Mouse (Mus musculus) Muller cell, postnatal 12 days (primary cell): ENCODE results near the gene Engase.

Experiments
- DNase-seq: peaks from one replicate; pipeline ENCODE4 v3.0.0-alpha.2; 2015; ENCODE audit errors: inconsistent ontology term

Engase gene

DNA sequence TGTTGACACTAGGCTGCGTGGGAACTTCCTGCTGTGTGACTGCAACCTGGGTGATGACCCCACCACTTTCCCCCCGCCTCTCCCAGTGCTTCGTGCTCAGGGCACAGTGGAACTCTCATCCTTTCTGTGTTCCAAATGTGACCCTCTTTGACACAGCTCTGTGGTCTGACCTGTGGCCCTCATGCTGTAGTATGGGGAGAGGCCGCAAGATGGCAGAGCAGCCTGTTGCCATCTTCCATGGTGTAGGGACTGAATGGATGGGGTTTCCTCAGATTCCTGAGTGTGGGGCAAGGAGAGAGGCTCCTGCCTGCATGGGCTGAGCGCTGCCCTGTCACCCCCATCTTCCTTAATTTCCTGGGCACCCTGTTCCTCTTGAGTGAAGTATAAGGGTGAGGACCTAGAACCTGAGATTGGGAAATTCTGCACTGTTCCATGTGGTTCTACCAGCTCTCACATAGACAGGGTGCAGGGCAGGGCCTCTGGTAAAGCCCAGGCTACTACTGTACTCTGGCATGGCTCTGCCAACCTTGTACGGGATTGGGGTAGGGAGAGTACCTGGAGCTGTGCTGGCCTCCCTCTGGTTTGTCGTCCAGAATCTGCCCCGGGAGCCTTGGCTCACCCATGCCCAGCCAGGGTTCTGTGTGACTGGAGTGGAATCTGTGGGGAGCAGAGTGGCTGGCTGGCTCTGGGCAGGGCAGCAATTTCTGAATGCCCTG lies 11.7 kb downstream of the Engase start:
- DNase-seq: no peak

DNA sequence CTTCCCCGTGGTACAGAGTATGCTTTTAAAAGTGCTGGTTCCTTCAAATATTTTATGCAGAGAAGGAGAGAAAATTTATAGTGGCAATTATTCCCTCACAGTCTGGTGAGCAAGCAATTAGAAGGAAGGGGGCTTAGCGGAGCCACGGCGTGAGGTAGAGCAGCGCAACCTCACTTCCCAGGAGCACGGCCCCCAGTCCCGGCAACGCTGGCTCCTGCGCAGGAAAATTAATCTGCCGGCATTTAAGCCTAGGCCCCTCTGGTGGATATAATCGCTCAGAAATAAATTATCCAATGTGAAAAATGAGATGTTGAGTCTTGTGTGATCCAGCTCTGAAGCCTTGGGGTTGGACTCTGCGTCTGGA lies 12.3 kb downstream of the Engase start:
- no peak for DNase-seq

DNA sequence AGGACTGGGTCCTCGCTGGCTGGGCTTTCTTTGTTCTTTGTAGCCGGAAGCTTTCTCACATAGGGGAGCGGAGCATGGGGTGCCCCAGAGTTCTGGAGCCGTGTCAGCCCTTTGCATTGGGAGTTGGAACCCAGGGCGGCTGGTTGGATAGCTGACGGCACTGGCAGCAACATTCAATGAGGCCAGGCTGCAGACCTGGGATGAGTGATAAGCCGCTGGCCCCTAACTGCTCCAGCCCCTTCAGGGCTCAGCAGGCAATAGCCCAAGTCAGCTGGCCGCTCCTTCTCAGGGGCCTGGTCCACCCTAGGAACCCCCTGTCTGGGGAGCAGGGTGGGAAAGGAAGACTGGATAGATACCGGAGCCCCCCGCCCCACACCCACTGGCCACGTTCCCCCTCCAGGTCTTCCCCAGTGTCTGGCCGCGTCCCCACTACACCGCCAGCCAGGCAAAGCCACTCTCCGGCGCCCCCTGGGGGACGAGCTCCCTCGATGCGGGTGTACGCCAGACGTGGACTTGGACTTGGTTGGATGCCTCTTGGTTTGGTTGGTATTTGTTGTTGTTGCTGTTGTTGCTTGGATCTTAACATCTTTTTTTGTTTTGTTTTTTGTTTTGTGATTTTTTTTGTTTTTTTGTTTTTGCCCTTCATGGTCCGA lies 14.1 kb downstream of the Engase start:
- peak; percentile 51 for DNase-seq

DNA sequence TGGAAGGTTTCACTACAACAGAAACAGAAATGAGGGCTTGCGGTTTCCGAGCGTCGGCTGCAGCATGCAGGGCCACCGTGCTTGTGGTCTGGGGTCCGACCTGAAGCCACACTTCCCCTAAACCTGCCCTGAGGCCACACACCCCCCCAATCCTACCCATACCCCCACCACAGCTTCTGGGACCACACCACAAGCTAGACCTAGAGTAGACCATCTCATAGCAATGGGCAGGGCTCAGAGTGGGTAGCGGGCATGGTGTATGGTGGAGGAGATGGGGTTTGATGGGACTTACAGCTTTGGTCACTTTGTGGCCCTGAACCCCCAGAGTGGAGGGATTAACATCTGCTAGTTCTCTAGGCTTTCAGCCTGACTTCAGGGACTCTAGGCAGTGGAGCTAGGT lies 14.6 kb downstream of the Engase start:
- no peak for DNase-seq

DNA sequence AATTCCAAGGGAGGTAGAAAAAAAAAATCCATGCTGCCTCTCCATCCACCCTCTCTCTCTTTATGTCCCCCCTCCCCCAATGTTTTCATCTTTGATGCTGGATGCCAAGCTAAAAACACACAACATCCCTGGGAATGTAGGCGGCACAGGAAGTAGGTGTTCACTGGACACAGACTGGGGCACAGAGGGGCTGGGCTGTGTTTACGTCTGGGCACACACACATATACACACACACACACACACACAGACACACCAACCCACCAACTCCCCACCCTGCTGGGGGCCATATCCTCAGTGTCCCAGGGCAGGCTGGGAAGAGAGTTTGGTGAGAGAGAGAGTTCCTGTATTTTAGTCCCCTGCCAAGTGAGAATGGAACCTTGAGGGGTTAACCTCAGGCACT lies 16.8 kb downstream of the Engase start:
- no peak for DNase-seq

DNA sequence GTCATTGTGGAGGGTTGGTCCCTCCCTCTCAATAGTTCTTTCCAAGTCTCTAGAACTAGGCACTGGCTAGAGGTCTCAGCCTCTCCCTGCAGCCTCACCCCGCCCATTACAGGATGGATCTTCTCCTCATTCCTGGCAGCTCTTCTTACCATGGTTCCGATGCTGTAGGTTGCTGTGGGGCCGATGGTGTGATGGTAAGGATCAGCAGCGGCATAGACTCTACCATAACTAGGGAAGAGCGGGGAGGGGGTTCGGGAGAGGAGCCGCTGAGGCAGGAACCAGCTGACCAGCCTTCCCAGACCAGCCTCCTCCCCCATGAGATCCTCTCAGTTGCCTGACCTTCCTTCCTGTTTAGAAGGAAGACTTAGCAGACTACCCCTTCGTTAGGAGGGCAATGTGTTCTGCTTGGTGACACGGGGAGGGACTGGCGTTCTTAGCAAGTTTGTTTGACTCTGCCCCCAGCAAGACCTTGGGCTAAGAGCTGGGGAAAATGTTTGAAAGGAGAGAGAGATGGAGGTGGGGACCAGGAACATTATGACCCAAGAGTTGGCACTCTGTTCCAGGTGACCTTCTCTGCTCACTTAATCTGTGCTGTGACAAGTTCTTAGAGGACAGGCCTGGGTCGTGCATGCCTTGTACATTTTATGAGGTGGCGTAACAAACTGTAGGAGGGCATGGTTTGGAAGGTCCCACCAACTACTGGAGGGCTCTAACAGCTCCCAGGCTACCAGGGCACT lies 17.5 kb downstream of the Engase start:
- no peak for DNase-seq

DNA sequence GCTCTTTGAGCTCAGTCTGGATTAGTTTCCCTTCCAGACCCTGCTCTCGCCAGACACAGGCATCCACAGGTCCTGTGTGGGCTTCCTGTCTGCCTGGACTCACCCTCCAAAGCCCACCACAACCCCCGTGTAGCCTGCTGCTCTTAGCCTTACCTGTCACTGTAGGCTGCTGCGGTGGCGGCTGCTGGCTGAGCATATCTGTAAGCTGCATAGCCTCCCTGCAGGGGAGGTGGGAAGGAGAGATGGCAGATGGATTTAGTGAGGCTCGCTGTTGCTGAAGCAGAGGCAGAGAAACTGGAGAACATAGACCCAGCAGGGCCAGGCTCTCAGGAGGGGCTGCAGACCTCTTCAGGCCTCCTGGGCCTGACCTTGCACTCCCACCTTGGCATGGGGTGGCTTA lies 18.4 kb downstream of the Engase start:
- DNase-seq: no peak

DNA sequence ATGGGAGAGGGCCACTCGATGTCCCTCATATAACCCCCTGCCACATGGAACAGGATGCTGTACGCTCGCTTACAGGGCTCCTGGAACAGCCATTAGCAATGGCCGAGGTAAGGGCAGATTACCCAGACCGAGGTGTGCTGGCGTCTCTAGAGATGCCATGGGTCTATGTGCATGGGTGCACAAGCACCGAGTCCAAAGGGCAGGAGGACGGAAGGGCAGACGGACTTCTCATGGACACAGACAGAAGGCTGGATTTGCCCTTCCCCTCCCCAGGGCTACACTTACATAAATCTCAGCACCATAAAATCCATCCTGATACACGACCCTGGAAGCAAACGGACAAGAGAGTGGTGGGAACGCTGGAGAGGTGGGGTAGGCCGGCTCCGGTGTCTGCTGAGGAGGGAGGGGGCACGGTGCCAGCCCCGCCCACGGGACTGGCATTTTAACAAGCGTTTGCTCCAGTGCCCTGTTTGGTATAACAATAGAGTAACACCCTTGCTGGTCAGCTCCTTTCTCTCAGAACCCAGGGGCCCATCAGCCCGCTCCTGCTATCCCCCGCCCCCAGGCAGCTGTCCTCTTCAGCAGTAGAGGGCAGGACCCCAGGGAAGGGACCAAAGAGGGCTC lies 19.5 kb downstream of the Engase start:
- DNase-seq: peak; percentile 52

DNA sequence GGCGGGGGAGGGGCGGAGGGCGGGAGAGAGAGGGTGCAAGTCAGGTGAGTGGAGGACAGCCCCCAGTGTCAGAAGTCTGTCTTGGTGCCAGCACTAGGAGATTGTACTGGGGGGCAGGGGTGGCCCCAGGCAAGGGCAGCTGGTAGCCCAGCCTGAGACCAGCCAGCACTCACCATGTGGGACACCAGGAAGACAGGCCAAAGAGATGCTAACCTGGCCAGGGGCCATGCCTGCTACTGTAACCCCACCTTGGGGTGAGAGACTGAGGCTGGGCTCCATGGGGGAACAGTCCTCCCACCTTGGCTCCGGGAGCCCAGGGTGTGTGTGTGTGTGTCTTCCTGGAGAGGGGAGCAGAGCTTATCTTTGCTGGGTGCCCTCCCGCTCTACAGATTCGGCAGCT lies 26.4 kb downstream of the Engase start:
- DNase-seq: no peak

DNA sequence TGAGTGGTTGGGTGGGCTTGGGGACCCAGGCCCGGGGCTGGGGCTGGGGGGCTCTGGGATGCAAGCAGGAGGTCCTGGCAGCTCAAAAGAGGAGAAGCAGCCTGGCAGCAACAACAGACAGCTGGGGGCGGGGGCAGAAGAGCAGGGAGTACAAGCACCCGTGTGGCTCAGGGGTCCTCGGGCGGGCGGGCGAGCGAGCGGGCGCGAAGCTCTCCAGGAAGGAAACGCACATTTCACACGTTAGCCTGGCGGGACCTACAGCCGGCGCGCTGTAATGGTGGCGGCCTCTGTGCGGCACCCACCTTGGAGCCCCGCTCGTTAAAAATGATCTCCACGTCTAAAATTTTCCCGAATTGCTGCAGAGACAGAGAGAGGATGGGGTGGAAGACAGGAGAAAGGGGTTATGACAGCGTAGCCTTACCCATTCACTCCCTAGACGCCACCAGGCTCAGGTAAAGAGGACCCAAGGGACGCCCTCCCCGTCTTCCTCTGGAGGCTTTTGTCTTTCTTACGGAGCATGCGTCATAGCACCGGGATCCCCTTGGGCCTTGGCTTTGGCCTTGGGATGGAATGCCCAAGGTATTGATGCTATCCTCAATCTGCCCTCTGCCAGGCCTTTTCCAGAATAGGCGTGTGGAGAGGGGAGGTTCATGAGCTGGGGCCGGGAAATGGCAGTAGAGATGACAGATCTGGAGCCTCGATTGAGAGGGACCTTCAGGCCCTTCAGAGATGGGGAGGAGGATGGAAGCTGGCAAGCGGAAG lies 27.0 kb downstream of the Engase start:
- no peak for DNase-seq

DNA sequence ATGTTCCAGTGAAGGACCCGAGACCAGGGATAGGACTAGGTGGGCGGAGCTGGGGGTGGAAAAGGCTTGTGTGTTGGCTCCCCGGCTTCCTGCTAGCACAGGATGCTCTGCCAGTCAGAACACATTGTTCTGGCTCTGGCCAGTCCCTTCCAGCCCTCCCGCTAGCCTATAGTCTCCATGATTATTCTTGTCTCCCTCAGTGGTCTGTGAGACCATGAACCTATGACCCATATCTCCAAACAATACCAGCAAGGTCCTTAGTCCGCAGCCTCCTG lies 27.5 kb downstream of the Engase start:
- DNase-seq: no peak

DNA sequence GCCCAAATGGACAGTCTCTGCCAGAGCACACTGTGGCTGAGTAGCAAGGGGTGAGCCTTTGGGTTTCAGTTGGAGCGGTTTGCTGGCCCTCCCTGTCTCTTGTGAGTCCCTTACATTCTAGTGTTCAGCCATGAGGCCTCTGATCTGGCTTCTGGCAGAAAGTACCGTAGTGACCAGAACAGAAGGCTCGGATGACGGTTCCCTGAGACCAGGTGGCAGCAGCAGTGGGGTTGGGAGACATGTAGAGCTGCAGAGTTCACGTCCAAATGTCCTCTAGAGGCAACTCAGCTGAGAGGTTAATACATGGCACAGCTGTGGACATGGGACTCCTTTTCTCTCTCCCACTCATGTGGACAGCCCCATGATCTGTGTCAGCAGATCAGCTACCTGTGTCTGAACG lies 30.5 kb downstream of the Engase start:
- DNase-seq: no peak

DNA sequence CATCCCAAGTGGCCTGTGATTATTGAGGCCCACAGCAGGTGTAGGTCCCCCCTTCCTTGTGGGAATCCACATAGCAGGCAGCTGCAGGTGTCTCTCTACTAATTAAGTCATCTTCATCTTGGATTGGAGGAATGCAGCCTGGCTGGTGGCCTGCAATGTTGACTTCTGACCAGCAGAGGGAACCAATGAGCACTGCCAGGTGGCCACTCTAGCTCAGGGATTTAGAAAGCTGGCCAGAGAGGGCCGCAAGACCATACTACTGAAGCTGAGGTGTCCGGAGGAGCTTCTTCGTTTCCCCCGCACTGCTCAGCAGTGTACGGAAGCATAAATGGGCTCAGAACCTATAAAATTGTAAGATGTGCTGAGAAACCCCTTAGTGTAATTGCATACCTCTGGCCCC lies 31.3 kb downstream of the Engase start:
- peak; percentile 54 for DNase-seq

DNA sequence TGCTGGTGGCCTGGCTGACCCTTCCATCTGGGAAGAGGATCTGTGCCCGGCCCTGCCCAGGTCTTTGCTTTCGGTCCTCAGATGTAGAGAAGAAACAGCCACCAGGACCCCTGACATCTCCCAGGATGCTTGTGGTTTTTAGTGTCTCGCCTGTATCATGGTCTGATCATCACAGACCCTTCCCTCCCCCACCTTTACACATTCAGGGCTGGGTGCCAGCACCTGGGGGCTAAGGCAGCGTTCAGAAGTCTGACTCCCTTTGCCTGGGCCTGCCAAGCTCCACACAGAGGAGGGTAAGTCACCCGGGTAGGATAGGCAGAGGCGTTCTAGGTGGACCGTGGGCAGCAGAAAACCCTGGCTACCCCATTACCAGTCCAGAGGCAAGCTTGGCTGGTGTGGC lies 31.7 kb downstream of the Engase start:
- DNase-seq: no peak

DNA sequence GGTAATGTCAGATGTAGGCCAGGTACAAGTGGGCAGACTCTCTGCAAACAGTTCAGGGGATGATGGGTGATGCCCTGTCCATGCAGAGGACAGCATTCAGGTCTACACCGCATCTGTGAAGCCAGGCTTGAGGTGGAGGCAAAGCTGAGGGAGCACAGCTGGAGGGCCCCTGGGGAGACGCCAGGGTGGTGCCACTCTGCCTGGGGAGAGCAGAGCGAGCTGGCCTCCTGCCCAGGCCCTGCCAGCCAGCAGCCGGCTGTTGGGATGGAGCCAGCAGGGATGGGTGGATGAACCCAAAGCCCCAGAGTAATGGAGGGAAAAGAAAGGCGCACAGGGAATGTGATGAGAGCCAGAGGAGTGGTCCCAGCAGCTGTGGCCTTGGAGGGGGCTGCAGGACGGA lies 35.2 kb downstream of the Engase start:
- no peak for DNase-seq

DNA sequence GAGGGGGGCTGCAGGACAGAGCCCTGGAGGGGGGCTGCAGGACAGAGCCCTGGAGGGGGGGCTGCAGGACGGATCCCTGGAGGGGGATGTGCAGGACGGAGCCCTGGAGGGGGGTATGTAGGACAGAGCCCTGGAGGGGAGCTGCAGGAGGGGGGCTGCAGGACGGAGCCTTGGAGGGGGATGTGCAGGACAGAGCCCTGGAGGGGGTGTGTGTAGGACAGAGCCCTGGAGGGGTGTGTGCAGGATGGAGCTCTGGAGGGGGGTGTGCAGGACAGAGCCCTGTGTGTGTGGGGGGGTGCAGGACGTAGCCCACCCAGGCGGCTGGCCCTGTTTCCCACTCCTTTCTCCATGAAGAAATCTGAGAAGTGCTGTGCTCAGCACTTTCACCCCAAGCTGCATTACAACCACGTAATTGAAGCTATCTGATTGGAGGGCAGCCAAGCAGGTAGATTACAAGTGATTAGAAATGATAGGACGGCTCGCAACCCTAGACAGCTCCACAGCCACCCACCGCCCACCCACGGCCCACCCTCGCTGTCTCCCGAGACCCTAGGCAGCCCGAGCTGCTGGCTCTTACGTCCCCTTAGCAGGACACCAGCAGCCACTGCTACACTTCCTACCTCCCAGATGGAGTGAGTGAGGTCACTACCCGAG lies 35.8 kb downstream of the Engase start:
- no peak for DNase-seq

DNA sequence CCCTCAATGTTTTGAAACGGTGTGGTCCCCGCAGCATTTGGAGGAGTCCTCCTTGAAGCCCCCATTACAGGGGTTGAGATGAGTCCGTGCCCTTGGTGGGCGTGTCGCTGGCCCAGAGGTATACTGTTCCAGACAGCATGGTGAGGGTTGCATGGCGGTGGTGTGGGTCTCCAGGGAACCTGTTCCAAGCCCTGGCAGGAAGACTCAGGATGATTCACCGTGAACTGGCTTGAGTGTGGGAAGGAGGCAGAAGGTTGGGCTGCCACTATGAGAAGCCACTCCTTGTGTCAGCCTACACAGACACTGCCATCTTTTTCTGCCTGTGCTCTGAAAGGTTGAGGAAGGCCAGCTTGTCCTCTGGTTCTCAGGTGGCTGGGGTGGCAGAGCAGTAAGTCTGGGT lies 41.3 kb downstream of the Engase start:
- peak; percentile 11 for DNase-seq

DNA sequence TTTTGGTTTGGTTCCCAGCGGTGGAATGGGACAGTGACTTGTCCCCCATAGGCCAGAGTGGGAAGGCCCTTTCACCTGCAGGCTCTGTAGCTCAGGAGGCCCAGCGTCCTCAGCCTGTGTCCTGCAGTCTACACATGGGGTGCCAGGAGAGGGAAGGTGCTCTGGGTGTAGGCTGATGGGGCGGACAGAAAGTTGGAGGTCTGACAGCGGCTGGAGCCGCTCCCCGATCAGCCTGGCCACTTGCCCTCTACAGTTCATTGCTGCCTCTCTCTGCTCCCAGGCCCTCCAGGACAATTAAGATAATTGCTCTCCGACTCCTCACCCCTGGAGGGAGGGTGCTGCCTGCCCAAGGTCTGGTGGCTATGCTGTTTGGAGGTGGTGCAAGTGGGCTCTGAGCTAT lies 42.1 kb downstream of the Engase start:
- peak; percentile 15 for DNase-seq

DNA sequence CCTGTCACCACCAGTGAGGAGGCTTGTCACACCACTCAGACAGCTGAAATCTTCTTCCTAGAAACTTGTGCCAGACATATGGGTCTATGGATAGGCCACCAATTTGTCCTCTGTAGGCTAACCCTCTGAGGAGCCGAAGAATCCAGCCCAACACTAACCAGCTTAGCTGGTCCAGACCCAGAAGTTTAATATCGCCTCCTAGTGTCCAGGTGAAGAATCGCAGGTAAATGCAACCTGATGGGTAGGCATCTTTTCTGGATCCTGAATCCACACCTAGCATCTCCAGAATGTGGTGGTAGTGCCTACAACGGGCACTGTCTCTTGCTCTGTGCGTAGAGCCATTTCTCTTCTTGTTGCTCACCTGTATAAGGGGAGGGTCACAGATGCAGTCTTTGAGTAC lies 43.6 kb downstream of the Engase start:
- no peak for DNase-seq

DNA sequence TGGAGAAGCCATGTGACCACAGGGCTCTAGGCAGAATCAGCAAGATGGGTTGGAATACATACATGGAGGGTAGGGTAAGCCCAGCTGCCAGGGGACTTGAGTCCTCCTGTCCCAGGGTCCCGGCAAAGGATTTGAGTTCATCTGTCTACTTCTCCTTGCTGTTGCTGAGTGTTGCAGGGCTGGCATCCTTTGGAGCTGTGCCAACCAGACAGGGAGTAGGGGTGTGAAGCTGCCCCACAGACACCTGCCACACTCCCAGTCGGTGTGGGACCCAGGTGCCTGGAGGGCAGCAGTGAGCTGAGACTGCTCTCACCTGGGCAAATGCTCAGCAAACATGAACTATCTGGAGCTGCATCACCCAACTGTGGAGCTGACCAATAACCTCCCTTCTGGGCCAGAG lies 44.3 kb downstream of the Engase start:
- no peak for DNase-seq

DNA sequence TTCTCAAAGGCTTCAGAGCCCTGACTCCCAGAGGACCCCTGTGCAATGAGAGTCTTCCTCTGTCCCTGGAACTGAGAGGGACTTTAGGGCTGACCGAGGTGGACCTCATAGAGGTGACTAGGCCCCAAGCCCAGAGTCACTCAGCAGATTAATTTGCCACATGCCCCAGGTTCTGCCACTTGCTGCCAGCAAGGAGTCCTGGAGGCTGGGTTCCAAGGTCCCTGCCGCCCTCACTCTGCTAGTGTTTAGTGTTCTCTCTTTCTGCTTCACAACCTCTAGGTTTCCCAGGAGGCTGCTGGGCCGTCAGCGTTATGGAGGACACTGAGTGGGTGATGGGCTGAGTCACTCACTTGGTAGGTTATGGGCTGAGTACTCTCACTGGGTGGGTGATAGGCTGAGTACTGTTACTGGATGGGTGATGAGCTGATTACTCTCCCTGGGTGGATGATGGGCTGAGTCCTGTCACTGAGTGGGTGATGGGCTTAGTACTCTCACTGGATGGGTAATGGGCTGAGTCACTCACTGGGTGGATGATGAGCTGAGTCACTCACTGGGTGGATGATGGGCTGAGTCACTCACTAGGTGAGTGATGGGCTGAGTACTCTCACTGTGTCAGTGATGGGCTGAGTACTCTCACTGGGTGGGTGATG lies 47.0 kb downstream of the Engase start:
- no peak for DNase-seq
